Mouse (Mus musculus) embryonic fibroblast, embryonic 13.5 days (primary cell): ENCODE measurements around the gene Stx6.

Source experiments
- CTCF ChIP-seq: IDR thresholded peaks from 2 replicates; pipeline ENCODE4 v1.5.1; 2011; ENCODE audit warnings: mild to moderate bottlenecking, control low read depth, low read length, moderate library complexity, borderline replicate concordance; ENCODE audit not compliant: insufficient read depth
- POLR2A ChIP-seq: IDR thresholded peaks from 2 replicates; pipeline ENCODE4 v1.6.1; 2011; ENCODE audit warnings: low read depth, mild to moderate bottlenecking, control low read depth, low read length, moderate library complexity

DNA sequence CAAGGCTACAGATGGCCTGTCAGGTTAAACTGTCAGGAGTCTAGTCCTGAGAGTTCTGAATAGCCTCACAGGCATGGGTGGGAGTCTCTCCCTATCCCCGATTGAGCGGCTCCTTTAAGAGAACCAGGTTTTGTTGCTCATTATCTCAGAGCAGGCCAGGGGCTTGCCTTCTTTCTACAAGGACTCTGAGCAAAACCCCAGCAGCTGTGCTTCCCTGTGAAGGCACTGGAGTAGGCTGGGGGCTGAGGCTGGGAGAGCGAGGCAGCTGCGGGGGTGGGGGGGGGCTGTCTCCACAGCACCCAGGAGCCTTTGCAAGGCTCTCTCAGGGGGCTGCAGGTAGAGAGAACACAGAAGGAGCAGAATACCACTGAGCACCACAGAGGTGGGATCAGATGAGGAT lies 80.7 kb downstream of the Stx6 start:
- no peak for TF ChIP-seq CTCF
- no peak for TF ChIP-seq POLR2A
